Comparison of ENCODE assay signal across 19 mouse cellular contexts in genomic region chr13:59266854-59267253, GRCm38 (mm10).
A peak's percentile ranks its signal among the peaks of the same experiment; 100 is the strongest.
DNase-seq lines count a peak whose midpoint lies in the region; ATAC-seq lines count a peak whose summit lies in the region.
"Had no signal": no experiment of that assay in that cellular context is flagged by ENCODE, and none has a peak within 500 bp of the region (broad histone marks: within the 10 kb centered on the region; RNA-seq: fewer than 3 reads in every experiment).

No protein-coding gene starts in this region.

- no peak for DNase-seq in layer of hippocampus, postnatal 36 days
- no peak for DNase-seq in ovary, postnatal 14 days (ENCODE audit: low spot score)
- no peak for DNase-seq in ovary, postnatal 10 days (ENCODE audit: low spot score)
- DNase-seq: adrenal gland, adult 2 months; adrenal gland, adult 8-10 months; adrenal gland, postnatal 10 days; adrenal gland, postnatal 14 days; adrenal gland, postnatal 25 days; adrenal gland, postnatal 36 days; B cell, adult 2 months; cerebellum, adult 11 months; cerebellum, adult 11-12 months; cerebellum, adult 18-20 months had no signal

- peak; percentile 59 for ATAC-seq in granulocyte monocyte progenitor cell, adult 5-6 weeks (replicated peaks; ENCODE audit: poor library complexity, severe bottlenecking)
- ATAC-seq in megakaryocyte, adult 5-6 weeks (ENCODE audit: poor library complexity, severe bottlenecking): peak; percentile 59
- ATAC-seq in megakaryocyte progenitor cell, adult 5-6 weeks (replicated peaks; ENCODE audit: poor library complexity): peak; percentile 34; the same call in 1 of the 2 replicates
- ATAC-seq: activated CD4-positive, CD25-positive, alpha-beta regulatory T cell, adult 4 months; CD4-positive, CD25-positive, alpha-beta regulatory T cell, adult 4 months; Patski had no signal
